Mouse (Mus musculus): ENCODE results near the gene Fgfr2.

Fgfr2 gene

GRCm38 (mm10) chr7:131757922-131758321, 1365.2 kb downstream of the Fgfr2 start:
- DNase-seq (ENCODE audit: extremely low spot score, low read depth, low spot score) = no peak

DNA sequence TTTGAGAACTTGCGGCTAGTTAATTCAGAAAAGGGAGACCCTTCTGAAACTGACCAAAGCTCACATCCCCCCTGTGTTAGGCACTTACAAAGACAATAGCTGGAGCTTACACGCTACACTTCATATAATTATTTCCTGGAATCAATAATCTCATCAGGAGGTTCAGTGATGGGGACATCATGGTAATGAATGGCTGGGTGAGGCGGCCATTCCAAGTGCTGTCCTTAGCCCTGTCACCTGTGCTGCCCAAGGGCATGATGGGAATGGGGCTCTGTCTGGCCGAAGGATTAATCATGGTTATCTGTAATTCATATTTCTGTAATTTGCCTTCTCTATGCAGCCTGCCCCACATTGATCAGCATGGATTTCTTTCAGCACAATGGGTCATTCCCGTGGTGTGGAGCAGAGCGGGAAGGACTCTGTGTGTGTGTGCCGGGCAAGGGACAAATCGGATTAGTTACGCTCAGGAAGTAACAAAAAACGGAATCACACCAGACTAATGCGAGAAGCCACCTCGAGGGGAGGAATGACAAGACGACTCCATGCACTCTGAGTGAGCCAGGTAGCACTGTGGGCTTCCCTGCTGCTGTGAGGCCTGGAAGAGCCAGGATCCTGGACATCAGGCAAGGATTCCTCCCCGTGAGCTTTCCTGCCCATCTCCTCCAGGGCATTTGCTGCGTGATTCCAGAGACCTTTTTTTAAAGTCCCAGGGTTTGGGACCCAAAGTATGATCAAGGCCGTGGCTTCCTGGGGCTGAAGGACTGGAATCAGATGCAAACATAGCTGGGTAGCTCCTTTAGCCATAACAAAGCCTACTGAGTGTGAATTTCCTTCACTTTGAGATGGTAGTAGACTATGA, 1375.8 kb downstream of the Fgfr2 start:
- no peak for DNase-seq (ENCODE audit: extremely low spot score, low read depth, low spot score)

- DNase-seq (ENCODE audit: extremely low spot score, low read depth, low spot score) = no peak
Measured at GRCm38 (mm10) chr7:131746752-131747151, 1376.4 kb downstream of the Fgfr2 start.

DNA sequence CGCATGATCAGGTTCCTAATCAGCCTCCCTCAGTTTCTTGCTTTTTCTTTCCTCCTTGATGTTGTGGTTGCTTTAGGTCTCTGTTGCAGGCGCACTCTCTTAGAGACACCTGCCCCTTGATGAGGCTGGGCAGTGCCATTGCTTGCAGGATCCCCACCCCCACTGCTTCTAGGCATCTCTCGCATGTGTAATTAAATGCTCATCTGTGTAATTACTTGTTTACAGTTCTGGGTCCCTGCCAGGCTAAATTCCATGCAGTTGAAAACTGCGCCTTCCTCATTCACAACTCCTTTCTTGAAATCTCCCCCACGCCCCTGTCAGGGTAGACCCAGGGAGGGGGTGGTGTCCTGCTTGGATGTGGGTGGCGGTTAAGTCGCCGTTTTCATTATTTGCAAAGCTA, 1380.0 kb downstream of the Fgfr2 start:
- no peak for DNase-seq (ENCODE audit: extremely low spot score, low read depth, low spot score)

- peak; percentile 39 for DNase-seq (ENCODE audit: extremely low spot score, low read depth, low spot score)
Measured at GRCm38 (mm10) chr7:131722783-131723575, 1400.2 kb downstream of the Fgfr2 start.

DNA sequence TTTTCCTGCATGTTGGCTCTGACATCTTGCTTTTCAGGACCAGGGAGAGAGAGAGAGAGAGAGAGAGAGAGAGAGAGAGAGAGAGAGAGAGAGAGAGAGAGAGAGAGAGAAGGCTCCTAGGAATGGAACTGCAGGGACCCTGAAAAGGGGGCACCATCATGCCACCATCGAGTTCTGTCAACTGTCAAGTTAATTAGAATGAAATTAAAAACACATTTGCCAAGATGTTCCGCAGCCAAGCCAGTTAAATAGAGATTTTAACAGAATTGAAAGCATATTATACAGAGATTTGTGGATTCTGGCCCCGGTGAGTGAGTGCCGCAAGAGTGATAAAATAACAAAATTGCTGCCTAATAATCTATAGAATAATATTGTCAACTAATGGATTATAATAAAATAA, 1400.8 kb downstream of the Fgfr2 start:
- DNase-seq (ENCODE audit: extremely low spot score, low read depth, low spot score) = peak; percentile 24

DNA sequence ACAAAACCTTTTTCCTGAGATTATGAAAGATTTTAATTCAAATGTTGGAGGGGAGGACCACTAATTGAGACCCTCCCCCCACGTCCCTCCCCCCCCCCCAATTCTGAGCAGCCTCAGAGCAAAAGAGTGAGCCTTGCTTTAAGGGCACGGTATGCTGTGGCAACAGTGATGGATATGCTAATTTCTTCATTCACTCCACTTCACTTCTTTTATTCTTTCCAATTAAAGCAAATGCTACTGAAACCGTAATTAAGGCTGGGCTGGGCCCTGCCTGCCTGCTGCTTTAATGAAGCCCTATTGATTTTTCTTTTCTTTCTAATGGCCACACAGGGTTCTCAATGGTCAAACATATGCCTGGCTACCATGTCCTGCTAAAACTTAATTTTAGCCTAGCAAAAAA, 1404.9 kb downstream of the Fgfr2 start:
- no peak for DNase-seq (ENCODE audit: extremely low spot score, low read depth, low spot score)

- DNase-seq (ENCODE audit: extremely low spot score, low read depth, low spot score) = no peak
Measured at GRCm38 (mm10) chr7:131713076-131713475, 1410.1 kb downstream of the Fgfr2 start.

GRCm38 (mm10) chr7:131696889-131697288, 1426.3 kb downstream of the Fgfr2 start:
- DNase-seq (ENCODE audit: extremely low spot score, low read depth, low spot score) = no peak

DNA sequence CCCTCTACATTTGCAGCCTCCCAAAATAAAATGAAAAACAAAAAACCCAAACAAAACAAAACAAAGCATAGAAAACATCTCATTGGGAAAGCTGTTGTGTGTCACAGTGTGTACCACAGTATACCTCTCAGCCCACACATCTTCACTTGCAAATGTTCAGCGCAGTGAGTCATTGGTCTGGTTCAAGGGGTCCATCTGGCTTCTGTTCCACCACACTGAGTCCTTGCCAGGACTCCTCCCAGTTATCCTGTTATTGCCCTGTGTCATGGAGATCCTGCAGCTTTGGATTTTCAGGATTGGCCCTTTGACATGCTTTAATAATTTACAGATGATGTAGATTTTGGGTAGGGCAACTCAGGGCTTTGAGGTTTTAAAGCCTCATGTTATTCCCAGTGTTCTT, 1435.8 kb downstream of the Fgfr2 start:
- no peak for DNase-seq (ENCODE audit: extremely low spot score, low read depth, low spot score)

DNA sequence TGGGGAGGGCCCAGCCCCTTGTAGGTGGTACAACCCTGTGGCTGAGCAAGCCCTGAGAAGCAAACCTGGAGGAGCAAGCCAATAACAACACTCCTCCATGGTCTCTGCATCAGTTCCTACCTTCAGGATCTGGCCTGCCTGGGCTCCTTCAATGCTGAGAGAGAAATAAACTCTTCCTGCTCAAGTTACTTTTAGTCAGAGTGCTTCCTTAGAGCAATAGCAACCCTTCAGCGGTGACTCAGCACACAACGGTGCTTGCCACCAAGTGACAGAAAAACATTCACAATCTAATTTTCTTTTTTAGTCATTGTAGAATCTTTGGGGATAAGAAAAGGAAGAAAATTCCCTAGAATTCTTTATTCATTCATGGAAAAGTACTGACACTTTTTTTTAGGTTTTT, 1446.0 kb downstream of the Fgfr2 start:
- DNase-seq (ENCODE audit: extremely low spot score, low read depth, low spot score) = no peak

DNA sequence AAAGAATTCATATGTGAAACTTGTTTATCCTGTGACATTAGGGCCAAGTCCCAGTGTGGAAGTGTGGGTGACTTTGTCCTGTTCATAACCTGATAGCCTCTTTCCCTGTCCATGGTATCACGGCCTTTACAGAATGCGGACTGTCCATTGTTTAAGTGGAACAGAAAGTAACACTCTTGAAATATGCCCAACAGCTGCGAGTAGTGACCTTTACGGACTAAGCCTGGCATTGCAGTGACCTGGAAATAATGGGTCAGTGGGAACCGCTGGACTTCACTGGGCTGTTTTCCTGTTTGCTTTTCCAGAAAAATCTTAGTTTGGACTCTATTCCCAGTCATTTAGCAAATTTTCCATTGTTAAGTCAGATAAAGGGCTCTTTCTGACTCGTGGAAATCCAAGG, 1452.6 kb downstream of the Fgfr2 start:
- no peak for DNase-seq (ENCODE audit: extremely low spot score, low read depth, low spot score)

DNA sequence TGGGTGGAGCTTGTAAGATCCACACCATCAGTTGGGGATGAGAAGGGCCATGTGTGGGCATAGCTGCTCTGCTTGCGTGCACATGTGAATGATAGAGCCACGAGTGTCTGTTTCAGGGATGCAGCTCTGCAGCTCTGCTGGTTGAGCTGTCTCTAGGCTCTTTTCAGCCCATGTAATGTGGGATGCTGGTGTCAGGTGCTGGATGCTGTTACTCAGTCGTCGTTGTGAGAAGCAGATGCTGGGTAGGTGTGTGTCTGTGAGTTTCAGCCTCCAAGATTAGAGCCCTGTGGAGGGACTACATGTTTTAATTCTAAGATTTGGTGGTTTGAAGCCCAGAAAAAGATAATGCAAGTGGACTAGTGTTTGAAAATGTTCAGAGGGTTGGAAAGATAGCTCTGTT, 1453.8 kb downstream of the Fgfr2 start:
- DNase-seq (ENCODE audit: extremely low spot score, low read depth, low spot score) = no peak

DNA sequence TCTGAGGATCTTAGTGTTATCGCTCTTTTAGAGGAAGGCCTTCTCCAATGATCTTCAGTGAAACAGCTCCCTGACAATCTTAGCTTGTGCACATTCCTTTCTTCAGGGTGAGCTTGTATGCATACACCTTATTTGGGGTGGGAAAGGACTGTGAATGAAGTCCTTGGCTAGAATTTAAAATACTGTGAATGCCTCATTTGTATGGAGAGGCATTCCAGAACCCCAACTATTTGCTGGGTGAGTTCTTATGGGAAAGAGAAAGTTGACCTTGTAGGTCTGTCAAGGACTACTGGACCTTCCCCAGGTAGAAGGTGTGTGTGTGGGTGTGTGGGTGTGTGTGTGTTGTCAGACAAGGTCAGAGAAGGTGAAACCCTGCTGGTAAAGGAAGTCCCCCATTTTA, 1462.4 kb downstream of the Fgfr2 start:
- no peak for DNase-seq (ENCODE audit: extremely low spot score, low read depth, low spot score)

GRCm38 (mm10) chr7:131656017-131656416, 1467.1 kb downstream of the Fgfr2 start:
- no peak for DNase-seq (ENCODE audit: extremely low spot score, low read depth, low spot score)

GRCm38 (mm10) chr7:131653416-131653815, 1469.7 kb downstream of the Fgfr2 start:
- no peak for DNase-seq (ENCODE audit: extremely low spot score, low read depth, low spot score)

- DNase-seq (ENCODE audit: extremely low spot score, low read depth, low spot score) = no peak
Measured at GRCm38 (mm10) chr7:131651921-131652694, 1471.0 kb downstream of the Fgfr2 start.

DNA sequence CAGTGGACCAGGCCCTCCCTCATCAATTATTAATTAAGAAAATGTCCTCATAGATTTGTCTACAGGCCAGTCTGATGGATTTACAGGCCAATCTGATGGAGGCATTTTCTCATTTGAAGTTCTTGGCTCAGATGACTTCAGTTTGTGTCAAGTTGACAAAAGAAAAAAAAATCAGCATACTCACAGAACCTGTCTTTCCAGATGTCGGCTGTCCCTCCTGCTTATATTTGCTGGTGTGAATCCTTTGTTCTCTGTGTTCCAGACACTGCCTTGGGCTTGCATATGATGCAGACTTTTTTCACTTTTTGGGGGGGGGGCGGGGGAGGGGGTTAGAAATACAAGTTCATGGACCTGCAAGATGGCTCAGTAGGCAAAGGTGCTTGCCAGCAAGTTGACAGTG, 1472.9 kb downstream of the Fgfr2 start:
- no peak for DNase-seq (ENCODE audit: extremely low spot score, low read depth, low spot score)

DNA sequence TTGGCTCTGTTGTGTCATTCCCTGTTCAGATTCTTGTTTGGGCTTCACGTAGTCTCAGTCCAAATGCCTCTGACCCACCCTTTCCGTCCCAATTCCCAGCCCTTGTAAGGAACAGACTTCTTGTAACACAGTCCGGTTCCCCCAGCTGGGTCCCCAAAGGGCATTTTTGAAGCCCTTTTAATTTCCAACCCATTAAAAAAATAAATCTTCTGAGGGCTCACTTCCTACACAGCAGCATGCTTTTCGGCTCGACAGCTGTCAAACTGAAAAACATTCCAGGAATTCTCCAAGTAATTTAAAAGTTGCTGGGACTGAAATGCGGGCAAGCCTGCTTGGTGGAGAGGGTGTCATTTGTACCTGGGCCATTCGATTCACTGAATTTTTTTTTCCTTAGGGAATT, 1474.9 kb downstream of the Fgfr2 start:
- no peak for DNase-seq (ENCODE audit: extremely low spot score, low read depth, low spot score)

- no peak for DNase-seq (ENCODE audit: extremely low spot score, low read depth, low spot score)
Measured at GRCm38 (mm10) chr7:131647583-131647982, 1475.6 kb downstream of the Fgfr2 start.

DNA sequence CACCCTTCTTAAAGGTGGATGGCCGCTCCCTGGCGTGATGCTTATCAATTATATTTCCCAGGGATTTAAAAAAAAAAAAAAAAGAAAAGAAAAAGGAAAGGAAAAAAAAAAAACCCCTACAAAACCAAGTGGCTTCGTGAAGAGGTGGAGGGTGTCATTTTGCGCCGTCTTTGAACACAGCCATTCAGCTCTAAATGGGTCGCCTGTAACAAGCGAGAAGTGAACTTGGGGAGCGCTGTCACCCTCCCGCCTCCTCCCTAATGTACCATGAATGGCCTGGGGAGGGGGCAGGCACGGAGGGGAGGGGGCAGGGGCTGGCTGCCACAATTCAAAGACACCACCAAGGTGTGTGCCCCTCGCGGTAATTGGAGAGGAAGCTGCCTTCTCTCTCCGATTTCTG, 1478.6 kb downstream of the Fgfr2 start:
- DNase-seq (ENCODE audit: extremely low spot score, low read depth, low spot score) = no peak
